Mouse (Mus musculus) megakaryocyte, embryonic 14.5 days (primary cell): ENCODE measurements at regions not wholly inside any gene's neighbourhood (a gene's known extent, or its start where the extent isn't known, plus 50 kb on each side); places are given as distances from the start of the nearest gene placed in this dataset.

Experiments
- FLI1 ChIP-seq: IDR thresholded peaks from 2 replicates; pipeline ENCODE4 v1.6.1; 2012; ENCODE audit warnings: low read length, inconsistent platforms, mixed read lengths
- GATA1 ChIP-seq: IDR thresholded peaks from 3 replicates; pipeline ENCODE4 v1.6.1; 2012; ENCODE audit warnings: mixed read lengths, low read length, inconsistent platforms, borderline replicate concordance

DNA sequence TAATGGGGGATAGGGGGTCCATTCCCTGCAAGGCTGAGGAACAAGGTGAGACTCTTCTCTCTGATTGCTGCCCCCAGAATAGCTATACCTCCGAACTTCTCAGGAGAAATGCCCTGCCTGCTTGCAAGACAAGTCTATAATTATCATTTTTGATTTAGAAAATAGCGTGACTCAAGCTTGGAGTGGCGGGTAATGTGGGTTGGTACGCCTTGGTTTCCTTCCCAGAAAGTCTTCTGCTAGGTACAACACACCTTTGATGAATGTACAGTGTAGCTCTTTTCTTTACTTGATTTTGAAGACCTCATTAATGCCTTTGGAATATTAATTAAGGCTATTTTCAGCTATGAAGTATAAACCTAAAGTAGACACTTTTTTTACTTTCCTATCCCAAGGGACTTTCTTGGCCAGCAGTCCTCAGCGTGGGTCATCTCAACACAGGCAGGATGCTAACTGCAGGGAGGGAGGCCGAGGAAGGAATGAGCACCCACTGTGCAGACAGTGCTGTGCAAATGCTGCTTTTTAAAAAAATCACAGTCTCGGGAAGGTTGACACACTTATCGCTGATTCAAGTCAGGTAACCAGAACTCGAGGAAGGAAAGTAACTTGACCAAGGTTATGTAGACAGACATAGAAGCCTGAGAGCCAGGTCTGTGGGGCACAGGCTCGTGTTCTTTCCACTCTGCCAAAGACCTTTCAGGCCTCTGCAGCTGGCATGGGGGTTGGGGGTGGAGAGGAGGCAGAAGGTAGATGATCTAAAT, 2034.8 kb upstream of the Lrrc6 start:
- no peak for TF ChIP-seq FLI1
- no peak for TF ChIP-seq GATA1
